Mouse (Mus musculus) liver, adult 2 months (tissue): ENCODE measurements around the gene Haus7. TPM values are rescaled to one million over a fixed set of nuclear protein-coding genes. Genes with fewer than 3 reads are reported as not detected.
A peak's percentile ranks its signal among the peaks of the same experiment; 100 is the strongest.

Source experiments
- DNase-seq: peaks from one replicate; pipeline ENCODE4 v3.0.0-alpha.2; 2011; ENCODE audit warnings: low read depth, low spot score; ENCODE audit errors: extremely low read depth
- H3K27ac ChIP-seq: fragments of 200-500 bp; replicated peaks from 2 replicates; pipeline ENCODE4 v1.5.1; 2012; ENCODE audit warnings: low read depth, mild to moderate bottlenecking, control low read depth, inconsistent platforms, low read length; ENCODE audit not compliant: insufficient read depth
- H3K27me3 ChIP-seq: fragments of 200-500 bp; 2 replicates; pipeline ENCODE4 v1.6.1; 2012; ENCODE audit warnings: mild to moderate bottlenecking, moderate library complexity, low read length, inconsistent platforms; ENCODE audit not compliant: control insufficient read depth, insufficient read depth
- H3K36me3 ChIP-seq: fragments of 200-500 bp; 2 replicates; pipeline ENCODE4 v1.6.1; 2012; ENCODE audit warnings: low read length, inconsistent platforms; ENCODE audit not compliant: control insufficient read depth, insufficient read depth
- H3K4me1 ChIP-seq: fragments of 200-500 bp; 2 replicates; pipeline ENCODE4 v1.6.1; 2011; ENCODE audit warnings: low read length; ENCODE audit not compliant: control insufficient read depth, insufficient read depth
- H3K4me3 ChIP-seq: fragments of 200-500 bp; 2 replicates; pipeline ENCODE4 v1.5.1; 2011; ENCODE audit warnings: low read depth, mild to moderate bottlenecking, control low read depth, low read length, moderate library complexity; ENCODE audit not compliant: insufficient read depth
- H3K79me2 ChIP-seq: fragments of 200-500 bp; 2 replicates; pipeline ENCODE4 v1.6.1; 2012; ENCODE audit warnings: inconsistent platforms, mild to moderate bottlenecking, low read length, moderate library complexity; ENCODE audit not compliant: control insufficient read depth, insufficient read depth
- H3K9ac ChIP-seq: fragments of 200-500 bp; 2 replicates; pipeline ENCODE4 v1.6.1; 2012; ENCODE audit warnings: low read depth, mild to moderate bottlenecking, control low read depth, inconsistent platforms, low read length
- CTCF ChIP-seq: fragments of 200-500 bp; IDR thresholded peaks from 2 replicates; pipeline ENCODE4 v1.5.1; 2011; ENCODE audit warnings: low read depth, low read length, control low read depth
- POLR2A ChIP-seq: fragments of 200-500 bp; IDR thresholded peaks from 2 replicates; pipeline ENCODE4 v1.6.1; 2011; ENCODE audit warnings: low read length, control low read depth; ENCODE audit not compliant: insufficient read depth; ENCODE audit errors: extremely low read depth
- WGBS: fragments of 180-500 bp; shearing (Covaris S2); methylation state at CpG from one replicate; pipeline ENCODE4 v1.1.7; 2018; 5-methylcytosine and 5-hydroxymethylcytosine counted together
- polyA plus RNA-seq: library from polyadenylated mRNA; depleted of rRNA; stranded (reverse); fragments of >200 nt; gene quantifications from 2 replicates; pipeline ENCODE4 v1.2.3, GENCODE M21; 2012
- total RNA-seq: library from RNA; depleted of rRNA; stranded (reverse); fragments of >200 nt; gene quantifications from 2 replicates; pipeline ENCODE4 v1.2.3, GENCODE M21; 2014

The Haus7 gene
- total and polyA plus RNA-seq, 2 experiments: 12.8 to 15.5 TPM

DNA sequence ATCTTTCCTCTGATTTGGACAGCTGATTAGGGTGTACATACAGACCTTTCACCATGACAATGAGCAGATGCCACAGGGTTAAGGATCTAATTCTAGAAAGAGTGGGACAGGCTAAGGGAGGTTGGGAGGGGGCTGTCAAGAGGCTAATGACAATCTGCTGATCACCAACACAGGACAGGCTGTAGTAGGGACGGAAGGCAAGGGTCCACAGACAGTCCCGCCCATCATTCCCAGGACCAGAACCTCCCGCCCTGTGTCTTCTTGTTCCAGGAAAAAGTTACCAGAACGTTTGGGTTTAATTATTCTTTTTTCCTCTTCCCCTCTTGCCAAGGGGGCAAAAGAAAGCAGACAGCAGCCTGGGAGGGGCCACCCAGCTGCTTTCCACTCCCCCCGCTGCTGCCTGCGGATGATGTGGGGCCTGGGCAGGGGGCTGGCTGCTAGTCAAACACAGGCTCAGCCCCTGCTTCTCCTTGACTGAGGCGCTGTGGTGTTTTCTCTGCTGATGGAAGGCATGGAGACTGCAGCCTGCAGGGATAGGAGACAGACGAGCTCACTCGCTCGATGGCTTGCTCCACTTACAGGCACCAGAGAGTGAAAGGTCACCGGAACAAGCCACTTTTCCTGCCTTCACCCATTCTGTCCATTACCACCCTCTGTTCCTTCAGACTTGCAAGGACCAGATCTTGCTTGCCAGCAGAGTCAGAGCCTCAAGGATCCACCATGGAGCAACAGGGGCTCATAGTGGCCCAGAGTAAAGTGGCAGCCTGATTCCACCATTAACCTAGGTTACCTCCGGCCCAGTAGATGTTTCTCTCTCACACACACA is 15.7 kb upstream of the Haus7 start:
- Histone ChIP-seq H3K36me3 (no peaks in the 10 kb centered on the region), H3K9ac (no peak overlapping the region), H3K79me2 (no peaks in the 10 kb centered on the region), H3K4me3 (no peak overlapping the region), H3K4me1 (peaks cover 3% of the 10 kb centered on the region; the same call in 1 of the 2 replicates), H3K27me3 (no peaks in the 10 kb centered on the region), H3K27ac (peak overlapping the region; percentile 35; the same call in 1 of the 2 replicates)
- 74% methylated on average over 12 of the region's 12 CpGs for WGBS
- DNase-seq: no peak
- TF ChIP-seq CTCF (no peak), POLR2A (no peak)

- Histone ChIP-seq H3K4me3 (no peak overlapping the region), H3K79me2 (no peaks in the 10 kb centered on the region), H3K4me1 (peaks cover 6% of the 10 kb centered on the region; the same call in 1 of the 2 replicates), H3K36me3 (no peaks in the 10 kb centered on the region), H3K27ac (no peak overlapping the region), H3K27me3 (no peaks in the 10 kb centered on the region), H3K9ac (no peak overlapping the region)
- 97% methylated on average over 3 of the region's 3 CpGs for WGBS
- TF ChIP-seq CTCF (no peak), POLR2A (no peak)
- DNase-seq: no peak
Measured at GRCm38 (mm10) chrX:73471764-73472163, 12.9 kb upstream of the Haus7 start.

- DNase-seq: no peak
- Histone ChIP-seq H3K27ac (0 out of 2 replicates have a peak overlapping the region, but pooled peaks have one; percentile 5), H3K4me3 (no peak overlapping the region), H3K27me3 (no peaks in the 10 kb centered on the region), H3K9ac (no peak overlapping the region), H3K36me3 (no peaks in the 10 kb centered on the region), H3K4me1 (peaks cover 7% of the 10 kb centered on the region), H3K79me2 (no peaks in the 10 kb centered on the region)
- no peak for TF ChIP-seq CTCF
- no peak for TF ChIP-seq POLR2A
- WGBS: 56% methylated on average over 1 of the region's 1 CpGs
Measured at GRCm38 (mm10) chrX:73468752-73469151, 9.9 kb upstream of the Haus7 start.

DNA sequence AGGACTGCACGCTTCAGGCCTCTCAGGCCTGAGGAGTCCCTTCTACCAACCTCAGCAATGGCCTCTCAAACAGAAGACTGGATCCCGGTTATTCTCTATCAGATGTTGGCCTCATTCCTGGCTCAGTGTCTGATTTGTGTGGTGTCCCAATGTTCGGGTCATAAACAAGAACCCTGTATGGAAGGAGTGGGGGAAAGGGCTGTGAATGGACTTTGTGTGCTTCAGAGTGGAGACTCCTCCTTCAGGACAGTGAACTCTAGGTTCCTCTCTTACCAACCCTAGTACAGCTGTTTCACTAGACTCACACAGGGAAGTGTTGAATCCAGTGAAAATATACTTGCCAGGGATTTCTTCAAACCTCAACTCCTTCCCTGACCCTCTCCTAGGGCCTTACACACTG is 9.5 kb upstream of the Haus7 start:
- peak overlapping the region; percentile 52; the same call in 1 of the 2 replicates for H3K27ac ChIP-seq
- WGBS: 43% methylated on average over 3 of the region's 3 CpGs
- H3K27me3 ChIP-seq: no peaks in the 10 kb centered on the region
- H3K4me3 ChIP-seq: no peak overlapping the region
- H3K36me3 ChIP-seq: no peaks in the 10 kb centered on the region
- H3K9ac ChIP-seq: no peak overlapping the region
- H3K4me1 ChIP-seq: peaks cover 7% of the 10 kb centered on the region
- DNase-seq: peak; percentile 84
- TF ChIP-seq POLR2A (no peak), CTCF (no peak)
- H3K79me2 ChIP-seq: no peaks in the 10 kb centered on the region

GRCm38 (mm10) chrX:73467446-73468241 is 8.8 kb upstream of the Haus7 start:
- 68% methylated on average over 5 of the region's 5 CpGs for WGBS
- Histone ChIP-seq H3K4me3 (no peak overlapping the region), H3K9ac (no peak overlapping the region), H3K79me2 (no peaks in the 10 kb centered on the region), H3K36me3 (no peaks in the 10 kb centered on the region), H3K27ac (peak overlapping the region; percentile 52), H3K4me1 (peaks cover 7% of the 10 kb centered on the region), H3K27me3 (no peaks in the 10 kb centered on the region)
- TF ChIP-seq CTCF (no peak), POLR2A (no peak)
- DNase-seq: peak; percentile 20
